Mouse (Mus musculus) midbrain, embryonic 10.5 days (tissue): ENCODE results near the gene Slc26a5. TPM values are rescaled to one million over a fixed set of nuclear protein-coding genes. Genes with fewer than 3 reads are reported as not detected.
A peak's percentile ranks its signal among the peaks of the same experiment; 100 is the strongest.

ENCODE experiments used
- DNase-seq: peaks from one replicate; pipeline ENCODE4 v3.0.0-alpha.2; 2017; ENCODE audit warnings: low spot score
- H3K27ac ChIP-seq: fragments of 300-500 bp; sonication (generic); replicated peaks from 2 replicates; pipeline ENCODE4 v1.5.1; 2016; ENCODE audit warnings: mild to moderate bottlenecking
- H3K27me3 ChIP-seq: fragments of 300-500 bp; sonication (generic); 2 replicates; pipeline ENCODE4 v1.6.1; 2016; ENCODE audit warnings: low read depth, mild to moderate bottlenecking; ENCODE audit not compliant: poor library complexity, severe bottlenecking
- H3K36me3 ChIP-seq: fragments of 300-500 bp; sonication (generic); 2 replicates; pipeline ENCODE4 v1.6.1; 2016; ENCODE audit warnings: mild to moderate bottlenecking, moderate library complexity
- H3K4me1 ChIP-seq: fragments of 300-500 bp; sonication (generic); 2 replicates; pipeline ENCODE4 v1.6.1; 2016
- H3K4me3 ChIP-seq: fragments of 300-500 bp; sonication (generic); 2 replicates; pipeline ENCODE4 v1.5.1; 2016; ENCODE audit warnings: mild to moderate bottlenecking, moderate library complexity
- H3K9me3 ChIP-seq: fragments of 300-500 bp; sonication (generic); replicated peaks from 2 replicates; pipeline ENCODE4 v1.6.1; 2016; ENCODE audit warnings: mild to moderate bottlenecking
- WGBS: fragments of 180-500 bp; shearing (Covaris S2); methylation state at CpG from one replicate; pipeline ENCODE4 v1.1.7; 2016; 5-methylcytosine and 5-hydroxymethylcytosine counted together
- polyA plus RNA-seq: library from polyadenylated mRNA; unstranded; fragments of >200 nt; fragmentation: Nextera tagmentation; extraction: Ambion mirVana; gene quantifications from 2 replicates; pipeline ENCODE4 v1.2.1, GENCODE M21; 2016

Slc26a5 gene
- polyA plus RNA-seq, 1 experiment from 2014 or later, result 0.05 TPM

DNA sequence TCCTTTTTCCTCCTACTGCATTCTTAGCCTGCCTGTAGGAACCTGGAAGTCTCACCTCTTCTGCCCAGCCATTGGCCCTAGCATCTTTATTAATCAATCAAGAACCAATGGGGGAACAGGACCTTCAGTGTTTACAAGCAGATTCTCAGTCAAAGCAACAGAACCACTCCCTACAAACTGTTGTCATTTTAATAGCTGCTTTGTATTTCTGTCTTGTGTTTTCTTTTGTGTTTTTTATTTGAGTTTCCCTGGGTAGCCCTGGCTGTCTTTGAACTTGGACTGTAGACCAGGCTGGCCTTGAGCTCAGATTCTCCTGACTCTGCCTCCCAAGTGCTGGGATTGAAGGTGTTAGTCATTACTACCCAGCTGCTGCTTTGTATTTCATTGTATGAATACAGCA lies 73.2 kb downstream of the Slc26a5 start:
- no peak overlapping the region for H3K4me3 ChIP-seq
- H3K36me3 ChIP-seq, result peaks cover 58% of the 10 kb centered on the region
- H3K4me1 ChIP-seq, result peaks cover 23% of the 10 kb centered on the region
- no peaks in the 10 kb centered on the region for H3K9me3 ChIP-seq
- H3K27ac ChIP-seq, result no peak overlapping the region
- DNase-seq, result no peak
- H3K27me3 ChIP-seq, result no peaks in the 10 kb centered on the region

DNA sequence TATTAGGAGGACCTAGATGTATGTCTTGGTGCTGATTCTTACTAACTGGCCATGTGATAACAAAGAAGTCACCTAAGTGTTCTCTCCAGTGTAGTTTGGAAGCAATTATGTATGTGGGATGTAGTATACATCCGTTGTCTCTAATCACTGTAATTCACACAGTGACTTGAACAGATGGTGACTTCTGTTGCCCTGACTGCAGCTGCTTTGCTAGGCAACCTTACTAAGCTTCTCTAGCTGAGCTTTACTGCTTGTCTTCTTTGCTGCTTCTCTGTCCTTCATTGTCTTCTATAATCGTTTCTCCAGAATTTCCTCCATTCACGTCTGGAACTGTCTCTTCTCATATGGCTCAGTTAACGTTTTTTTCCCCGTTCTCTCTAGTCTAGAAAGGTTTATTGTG lies 76.3 kb downstream of the Slc26a5 start:
- Histone ChIP-seq H3K4me1 (peaks cover 35% of the 10 kb centered on the region), H3K4me3 (no peak overlapping the region), H3K27ac (no peak overlapping the region), H3K27me3 (no peaks in the 10 kb centered on the region), H3K36me3 (peaks cover 34% of the 10 kb centered on the region), H3K9me3 (no peaks in the 10 kb centered on the region)
- no peak for DNase-seq
- 87% methylated on average over 5 of the region's 5 CpGs for WGBS

GRCm38 (mm10) chr5:21787186-21788105 lies 78.0 kb downstream of the Slc26a5 start:
- H3K9me3 ChIP-seq, result no peaks in the 10 kb centered on the region
- no peaks in the 10 kb centered on the region for H3K27me3 ChIP-seq
- H3K36me3 ChIP-seq, result peaks cover 39% of the 10 kb centered on the region
- peak overlapping the region; percentile 88 for H3K4me3 ChIP-seq
- H3K4me1 ChIP-seq, result peaks cover 40% of the 10 kb centered on the region
- WGBS, result 40% methylated on average over 11 of the region's 11 CpGs
- H3K27ac ChIP-seq, result peak overlapping the region; percentile 93
- DNase-seq, result no peak

GRCm38 (mm10) chr5:21786258-21787185 lies 78.9 kb downstream of the Slc26a5 start:
- Histone ChIP-seq H3K4me1 (peaks cover 40% of the 10 kb centered on the region), H3K36me3 (peaks cover 40% of the 10 kb centered on the region), H3K9me3 (no peaks in the 10 kb centered on the region), H3K27ac (peak overlapping the region; percentile 93), H3K27me3 (no peaks in the 10 kb centered on the region), H3K4me3 (peak overlapping the region; percentile 88)
- peak; percentile 95 for DNase-seq
- WGBS, result 3% methylated on average over 51 of the region's 51 CpGs

DNA sequence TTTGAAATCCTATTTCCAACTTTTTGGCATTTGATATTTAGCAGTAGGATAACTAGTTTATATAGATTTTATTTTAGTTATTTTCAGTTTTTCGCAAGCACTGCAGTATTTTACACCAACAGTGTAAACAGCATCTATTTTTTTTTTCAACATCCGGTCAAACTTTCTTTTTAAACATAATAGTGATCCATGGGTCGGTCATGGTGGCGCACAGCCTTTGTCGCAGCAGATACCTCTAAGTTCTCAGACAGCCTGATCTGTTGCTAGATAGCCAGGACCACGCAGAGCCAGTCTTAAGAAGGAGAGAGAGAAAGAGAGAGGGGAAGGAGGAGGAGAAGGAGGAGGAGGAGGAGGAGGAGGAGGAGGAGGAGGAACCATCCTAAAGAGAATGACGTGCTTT lies 79.6 kb downstream of the Slc26a5 start:
- H3K27me3 ChIP-seq, result no peaks in the 10 kb centered on the region
- H3K9me3 ChIP-seq, result no peaks in the 10 kb centered on the region
- 83% methylated on average over 7 of the region's 7 CpGs for WGBS
- peak overlapping the region; percentile 93 for H3K27ac ChIP-seq
- peaks cover 40% of the 10 kb centered on the region for H3K36me3 ChIP-seq
- no peak for DNase-seq
- H3K4me1 ChIP-seq, result peaks cover 40% of the 10 kb centered on the region
- peak overlapping the region; percentile 99 for H3K4me3 ChIP-seq

GRCm38 (mm10) chr5:21785053-21785452 lies 80.4 kb downstream of the Slc26a5 start, which contains the start of the genes Dnajc2 and Psmc2:
Dnajc2 (minus strand) TSS chr5:21785251.
Psmc2 (plus strand) TSS chr5:21785283.
- H3K4me1 ChIP-seq, result peaks cover 40% of the 10 kb centered on the region
- H3K36me3 ChIP-seq, result peaks cover 47% of the 10 kb centered on the region
- H3K4me3 ChIP-seq, result peak within 1 kb of the TSS; percentile 99
- H3K27ac ChIP-seq, result peak within 1 kb of the TSS; percentile 93
- DNase-seq, result peak; percentile 88
- under 1% methylated on average over 37 of the region's 37 CpGs for WGBS
- no peaks in the 10 kb centered on the region for H3K27me3 ChIP-seq
- H3K9me3 ChIP-seq, result no peaks in the 10 kb centered on the region

DNA sequence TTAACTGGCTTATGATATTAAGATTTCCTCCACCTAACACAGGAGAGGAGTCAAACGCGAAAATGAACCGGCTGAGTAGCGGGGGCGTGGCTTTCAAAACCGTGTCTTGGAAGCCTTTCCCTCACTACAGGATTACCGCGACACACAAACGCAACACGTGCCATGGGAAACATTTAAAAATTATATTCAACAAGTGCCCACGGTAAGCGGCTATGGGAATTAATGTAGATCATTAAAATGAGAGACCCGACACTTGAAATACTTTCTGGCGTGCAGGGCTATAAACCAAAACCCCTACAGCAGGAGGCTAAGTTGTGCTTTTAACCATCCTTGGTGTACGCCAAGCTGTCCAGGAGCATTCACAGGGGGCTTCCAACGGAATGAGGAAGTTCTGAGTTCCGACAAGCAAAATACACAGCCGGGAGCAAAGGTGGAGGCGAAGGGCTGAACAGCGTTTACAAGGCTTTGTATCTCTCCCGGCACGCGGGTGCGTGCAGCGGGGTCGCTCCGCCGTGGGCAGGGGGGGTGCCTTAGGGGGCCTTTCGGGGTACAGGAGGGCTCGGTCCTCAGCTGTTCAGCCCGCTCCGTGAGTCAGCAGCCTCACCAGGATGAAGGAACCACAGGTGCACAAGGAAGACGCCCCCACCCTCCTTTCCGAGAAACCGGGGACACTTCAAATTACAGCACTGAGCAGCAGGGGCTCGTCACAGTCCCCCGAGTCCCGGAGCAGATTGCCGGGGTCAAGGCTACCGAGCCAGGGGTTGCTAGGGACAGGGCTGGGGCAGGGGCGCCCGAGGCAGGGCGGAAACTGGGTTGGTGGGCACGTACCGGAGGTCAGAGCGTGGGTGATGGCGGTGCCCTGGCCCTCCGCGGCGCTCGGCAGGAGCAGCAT lies 81.0 kb downstream of the Slc26a5 start:
- H3K36me3 ChIP-seq, result peaks cover 48% of the 10 kb centered on the region
- peaks cover 40% of the 10 kb centered on the region for H3K4me1 ChIP-seq
- peak overlapping the region; percentile 99 for H3K4me3 ChIP-seq
- peak overlapping the region; percentile 93 for H3K27ac ChIP-seq
- under 1% methylated on average over 51 of the region's 51 CpGs for WGBS
- DNase-seq, result no peak
- no peaks in the 10 kb centered on the region for H3K9me3 ChIP-seq
- no peaks in the 10 kb centered on the region for H3K27me3 ChIP-seq

DNA sequence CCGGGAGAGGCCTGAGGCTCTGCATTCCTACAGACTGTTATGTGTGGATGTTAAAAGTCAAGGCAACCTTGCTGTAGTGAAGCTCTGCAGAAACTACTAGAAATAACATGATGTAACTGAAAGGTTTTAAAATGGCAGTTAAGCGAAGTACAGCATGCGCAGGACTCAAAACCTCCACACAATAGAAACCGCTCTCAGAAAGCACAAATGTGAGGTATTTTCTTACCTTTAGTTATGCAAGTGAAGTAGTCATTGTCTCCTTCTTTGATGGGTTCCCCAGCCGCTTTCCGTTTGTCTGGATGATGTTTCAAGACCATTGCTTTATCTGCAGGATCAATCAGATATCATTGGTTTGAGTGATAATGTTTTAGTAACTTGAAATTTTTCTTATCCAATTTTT lies 88.9 kb downstream of the Slc26a5 start:
- 93% methylated on average over 6 of the region's 6 CpGs for WGBS
- H3K27ac ChIP-seq, result no peak overlapping the region
- no peak for DNase-seq
- peaks cover 87% of the 10 kb centered on the region for H3K36me3 ChIP-seq
- H3K4me1 ChIP-seq, result no peaks in the 10 kb centered on the region
- H3K27me3 ChIP-seq, result no peaks in the 10 kb centered on the region
- no peaks in the 10 kb centered on the region for H3K9me3 ChIP-seq
- no peak overlapping the region for H3K4me3 ChIP-seq

- no peak overlapping the region for H3K4me3 ChIP-seq
- 97% methylated on average over 6 of the region's 6 CpGs for WGBS
- H3K27me3 ChIP-seq, result no peaks in the 10 kb centered on the region
- H3K4me1 ChIP-seq, result no peaks in the 10 kb centered on the region
- no peaks in the 10 kb centered on the region for H3K9me3 ChIP-seq
- H3K27ac ChIP-seq, result no peak overlapping the region
- no peak for DNase-seq
- peaks cover 83% of the 10 kb centered on the region for H3K36me3 ChIP-seq
Measured at GRCm38 (mm10) chr5:21769841-21770240, 95.6 kb downstream of the Slc26a5 start.

GRCm38 (mm10) chr5:21768506-21768905 lies 96.9 kb downstream of the Slc26a5 start:
- peaks cover 83% of the 10 kb centered on the region for H3K36me3 ChIP-seq
- no peak overlapping the region for H3K27ac ChIP-seq
- H3K4me1 ChIP-seq, result no peaks in the 10 kb centered on the region
- no peak for DNase-seq
- no peak overlapping the region for H3K4me3 ChIP-seq
- no peaks in the 10 kb centered on the region for H3K27me3 ChIP-seq
- 93% methylated on average over 4 of the region's 4 CpGs for WGBS
- H3K9me3 ChIP-seq, result no peaks in the 10 kb centered on the region
